Mouse (Mus musculus): ENCODE measurements around the gene Wdhd1.

DNA sequence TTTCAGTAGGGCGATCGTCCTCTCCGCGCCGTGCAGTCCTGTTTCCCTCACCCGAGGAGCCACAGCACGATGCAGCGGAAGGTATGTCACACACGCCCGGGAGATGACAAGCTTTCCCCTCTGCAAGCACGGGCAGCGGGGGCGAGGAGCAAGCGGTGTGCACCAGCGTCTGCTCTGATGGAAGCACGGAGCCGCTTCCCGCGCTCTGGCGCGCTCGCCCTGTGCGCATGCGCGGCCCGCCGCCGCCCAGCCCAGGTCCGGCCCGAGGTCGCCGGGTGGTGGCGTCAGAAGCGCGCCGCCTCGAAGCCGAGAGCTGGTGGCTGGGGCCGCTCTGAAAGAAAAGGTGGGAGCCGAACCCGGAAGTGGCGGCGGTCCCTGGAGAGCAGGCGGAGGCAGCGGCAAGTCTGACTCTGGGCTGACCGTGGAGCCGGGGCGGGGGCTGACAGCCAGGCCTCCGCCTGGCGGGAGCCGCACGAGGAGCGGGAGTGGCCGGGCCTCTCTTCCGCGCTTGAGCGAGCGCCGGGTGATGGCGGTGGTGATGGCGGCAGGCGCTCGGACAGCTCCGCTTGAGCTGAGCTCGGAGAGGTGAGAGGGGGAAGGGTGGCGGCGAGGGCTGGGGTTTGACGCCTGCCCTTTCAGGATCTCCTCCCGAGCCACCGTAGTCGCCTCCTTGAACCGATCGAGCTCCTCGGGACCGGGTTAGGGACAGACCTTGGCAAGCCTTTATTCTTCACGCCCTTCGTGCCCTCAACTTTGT, at the start of gene Wdhd1, which contains the start of gene Socs4:
- TF ChIP-seq CTCF (IDR thresholded peaks at IDR 0.05; ENCODE audit: low read depth) (peak; percentile 37; the same call in 1 of the 2 replicates), EP300 (optimal IDR thresholded peaks at IDR 0.05) (no peak)
